Mouse (Mus musculus): ENCODE results near the gene Cldn6. TPM values are rescaled to one million over a fixed set of nuclear protein-coding genes. Genes with fewer than 3 reads are reported as not detected.

The Cldn6 gene
- polyA plus RNA-seq, 1 experiment from 2014 or later = 2.3 TPM

DNA sequence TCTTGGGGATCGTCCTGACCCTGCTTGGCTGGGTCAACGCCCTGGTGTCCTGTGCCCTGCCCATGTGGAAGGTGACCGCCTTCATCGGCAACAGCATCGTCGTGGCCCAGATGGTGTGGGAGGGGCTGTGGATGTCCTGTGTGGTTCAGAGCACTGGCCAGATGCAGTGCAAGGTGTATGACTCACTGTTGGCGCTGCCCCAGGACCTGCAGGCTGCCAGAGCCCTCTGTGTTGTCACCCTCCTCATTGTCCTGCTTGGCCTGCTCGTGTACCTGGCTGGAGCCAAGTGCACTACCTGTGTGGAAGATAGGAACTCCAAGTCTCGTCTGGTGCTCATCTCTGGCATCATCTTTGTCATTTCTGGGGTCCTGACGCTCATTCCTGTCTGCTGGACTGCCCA, 2.0 kb downstream of the Cldn6 start:
- Histone ChIP-seq H3K9ac (ENCODE audit: low read length) (no peak overlapping the region), H3K9me3 (ENCODE audit: control insufficient read depth, low read length) (no peaks in the 10 kb centered on the region), H3K36me3 (ENCODE audit: control insufficient read depth, insufficient read depth, low read length) (no peaks in the 10 kb centered on the region), H3K4me2 (no peak overlapping the region), H3K4me3 (ENCODE audit: low read depth, low read length) (no peak overlapping the region), H3K4me1 (ENCODE audit: control insufficient read depth, insufficient read depth, low read length) (peaks cover 23% of the 10 kb centered on the region), H3K27me3 (ENCODE audit: control insufficient read depth, insufficient read depth, low read length) (peaks cover 62% of the 10 kb centered on the region), H3K27ac (ENCODE audit: low read depth, low read length) (no peak overlapping the region)
- WGBS = 85% methylated on average over 10 of the region's 10 CpGs
- DNase-seq (ENCODE audit: low spot score, missing footprints) (no peak), ATAC-seq (ENCODE audit: low FRiP score) (no peak)

- DNase-seq (ENCODE audit: low spot score, missing footprints) (no peak), ATAC-seq (ENCODE audit: low FRiP score) (no peak)
- Histone ChIP-seq H3K27ac (ENCODE audit: low read depth, low read length) (no peak overlapping the region), H3K4me2 (no peak overlapping the region), H3K9me3 (ENCODE audit: control insufficient read depth, low read length) (no peaks in the 10 kb centered on the region), H3K36me3 (ENCODE audit: control insufficient read depth, insufficient read depth, low read length) (no peaks in the 10 kb centered on the region), H3K27me3 (ENCODE audit: control insufficient read depth, insufficient read depth, low read length) (peaks cover 55% of the 10 kb centered on the region), H3K4me1 (ENCODE audit: control insufficient read depth, insufficient read depth, low read length) (peaks cover 16% of the 10 kb centered on the region), H3K4me3 (ENCODE audit: low read depth, low read length) (no peak overlapping the region), H3K9ac (ENCODE audit: low read length) (no peak overlapping the region)
- WGBS = 67% methylated on average over 4 of the region's 4 CpGs
Observed at GRCm38 (mm10) chr17:23682092-23682491, 3.0 kb downstream of the Cldn6 start.

DNA sequence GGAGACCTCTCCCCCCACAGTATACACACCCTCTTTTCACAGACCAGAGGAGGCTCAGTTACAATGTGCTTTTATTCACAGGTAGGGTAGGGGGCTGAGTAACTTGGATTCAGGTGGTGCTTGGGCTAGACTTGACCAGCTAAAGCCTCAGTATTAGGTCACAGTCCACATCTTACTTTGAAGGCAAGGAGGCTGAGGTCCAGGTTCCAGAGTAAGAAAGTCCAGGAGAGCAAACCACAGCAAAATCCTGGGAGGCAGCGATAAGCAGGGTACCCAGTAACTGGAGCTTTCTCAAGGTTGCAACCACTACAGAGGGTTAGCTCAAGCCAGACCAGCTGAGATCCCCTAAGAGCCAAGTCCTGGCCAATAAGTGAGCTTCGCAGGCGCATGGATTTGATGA, 3.5 kb downstream of the Cldn6 start:
- Histone ChIP-seq H3K27me3 (ENCODE audit: control insufficient read depth, insufficient read depth, low read length) (peaks cover 55% of the 10 kb centered on the region), H3K36me3 (ENCODE audit: control insufficient read depth, insufficient read depth, low read length) (no peaks in the 10 kb centered on the region), H3K27ac (ENCODE audit: low read depth, low read length) (no peak overlapping the region), H3K4me2 (no peak overlapping the region), H3K9me3 (ENCODE audit: control insufficient read depth, low read length) (no peaks in the 10 kb centered on the region), H3K4me3 (ENCODE audit: low read depth, low read length) (no peak overlapping the region), H3K9ac (ENCODE audit: low read length) (no peak overlapping the region), H3K4me1 (ENCODE audit: control insufficient read depth, insufficient read depth, low read length) (peaks cover 13% of the 10 kb centered on the region)
- peak; percentile 77 for DNase-seq (ENCODE audit: low spot score, missing footprints)
- no peak for ATAC-seq (ENCODE audit: low FRiP score)
- 77% methylated on average over 3 of the region's 3 CpGs for WGBS

DNA sequence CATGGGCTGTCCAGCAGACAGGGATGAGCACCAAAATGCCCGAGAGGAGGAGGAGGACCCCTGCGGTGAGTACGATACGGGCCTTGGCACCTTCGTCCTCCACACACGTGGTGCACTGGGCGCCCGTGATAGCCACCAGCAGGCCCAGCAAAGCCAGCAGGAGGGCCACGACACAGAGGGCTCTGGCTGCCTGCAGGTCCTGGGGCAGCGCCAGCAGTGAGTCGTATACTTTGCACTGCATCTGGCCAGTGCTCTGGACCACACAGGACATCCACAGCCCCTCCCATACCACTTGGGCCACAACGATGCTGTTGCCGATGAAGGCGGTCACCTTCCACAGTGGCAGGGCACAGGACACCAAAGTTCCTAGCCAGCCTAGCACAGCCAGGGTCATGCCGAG, 4.2 kb downstream of the Cldn6 start:
- 26% methylated on average over 15 of the region's 15 CpGs for WGBS
- ATAC-seq (ENCODE audit: low FRiP score) = no peak
- H3K9ac ChIP-seq (ENCODE audit: low read length) = no peak overlapping the region
- no peak overlapping the region for H3K4me3 ChIP-seq (ENCODE audit: low read depth, low read length)
- H3K36me3 ChIP-seq (ENCODE audit: control insufficient read depth, insufficient read depth, low read length) = no peaks in the 10 kb centered on the region
- H3K9me3 ChIP-seq (ENCODE audit: control insufficient read depth, low read length) = no peaks in the 10 kb centered on the region
- DNase-seq (ENCODE audit: low spot score, missing footprints) = peak; percentile 85
- H3K4me2 ChIP-seq = no peak overlapping the region
- H3K4me1 ChIP-seq (ENCODE audit: control insufficient read depth, insufficient read depth, low read length) = peaks cover 13% of the 10 kb centered on the region; the same call in 1 of the 2 replicates
- H3K27me3 ChIP-seq (ENCODE audit: control insufficient read depth, insufficient read depth, low read length) = peaks cover 55% of the 10 kb centered on the region
- H3K27ac ChIP-seq (ENCODE audit: low read depth, low read length) = no peak overlapping the region

GRCm38 (mm10) chr17:23683856-23684672, 5.0 kb downstream of the Cldn6 start, which contains the start of gene Cldn9:
TSS of gene Cldn9 (minus strand) at chr17:23684026.
- H3K27ac ChIP-seq (ENCODE audit: low read depth, low read length) = no peak within 1 kb of the TSS
- ATAC-seq (ENCODE audit: low FRiP score) = peak; percentile 70
- 13% methylated on average over 15 of the region's 15 CpGs for WGBS
- peaks cover 46% of the 10 kb centered on the region for H3K27me3 ChIP-seq (ENCODE audit: control insufficient read depth, insufficient read depth, low read length)
- no peak within 1 kb of the TSS for H3K4me2 ChIP-seq
- H3K36me3 ChIP-seq (ENCODE audit: control insufficient read depth, insufficient read depth, low read length) = no peaks in the 10 kb centered on the region
- no peak within 1 kb of the TSS for H3K9ac ChIP-seq (ENCODE audit: low read length)
- H3K9me3 ChIP-seq (ENCODE audit: control insufficient read depth, low read length) = no peaks in the 10 kb centered on the region
- peak; percentile 78 for DNase-seq (ENCODE audit: low spot score, missing footprints)
- no peak within 1 kb of the TSS for H3K4me3 ChIP-seq (ENCODE audit: low read depth, low read length)
- H3K4me1 ChIP-seq (ENCODE audit: control insufficient read depth, insufficient read depth, low read length) = peaks cover 13% of the 10 kb centered on the region; the same call in 1 of the 2 replicates

DNA sequence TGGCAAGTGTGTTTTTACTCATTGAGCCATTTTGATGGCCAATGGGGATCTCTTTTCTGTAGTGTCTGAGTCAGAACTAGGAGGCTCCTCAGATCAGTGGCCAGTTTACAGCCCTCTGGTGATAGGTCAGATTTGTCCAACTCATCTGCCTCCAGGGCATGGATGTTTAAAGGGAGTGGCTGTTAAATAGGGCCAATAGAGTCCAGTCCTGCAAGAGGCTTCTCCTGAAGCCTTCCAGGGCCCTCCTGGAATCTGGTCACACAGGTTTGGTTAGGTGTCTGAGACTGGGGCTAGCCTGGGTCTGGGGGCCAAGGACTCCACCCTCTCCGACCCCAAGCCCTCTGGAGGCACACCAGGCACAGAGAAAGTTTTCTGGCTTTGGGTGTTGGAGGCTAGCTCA, 15.4 kb downstream of the Cldn6 start:
- Histone ChIP-seq H3K4me3 (ENCODE audit: low read depth, low read length) (no peak overlapping the region), H3K9ac (ENCODE audit: low read length) (no peak overlapping the region), H3K27ac (ENCODE audit: low read depth, low read length) (no peak overlapping the region), H3K4me2 (no peak overlapping the region), H3K27me3 (ENCODE audit: control insufficient read depth, insufficient read depth, low read length) (peaks cover 15% of the 10 kb centered on the region), H3K36me3 (ENCODE audit: control insufficient read depth, insufficient read depth, low read length) (no peaks in the 10 kb centered on the region), H3K4me1 (ENCODE audit: control insufficient read depth, insufficient read depth, low read length) (no peaks in the 10 kb centered on the region; the same call in 1 of the 2 replicates), H3K9me3 (ENCODE audit: control insufficient read depth, low read length) (no peaks in the 10 kb centered on the region)
- DNase-seq (ENCODE audit: low spot score, missing footprints) (no peak), ATAC-seq (ENCODE audit: low FRiP score) (no peak)
- WGBS = 74% methylated on average over 1 of the region's 1 CpGs

- DNase-seq (ENCODE audit: low spot score, missing footprints) (no peak), ATAC-seq (ENCODE audit: low FRiP score) (no peak)
- no peaks in the 10 kb centered on the region; the same call in 1 of the 2 replicates for H3K4me1 ChIP-seq (ENCODE audit: control insufficient read depth, insufficient read depth, low read length)
- peaks cover 22% of the 10 kb centered on the region for H3K27me3 ChIP-seq (ENCODE audit: control insufficient read depth, insufficient read depth, low read length)
- H3K9ac ChIP-seq (ENCODE audit: low read length) = no peak overlapping the region
- H3K9me3 ChIP-seq (ENCODE audit: control insufficient read depth, low read length) = no peaks in the 10 kb centered on the region
- no peak overlapping the region for H3K4me2 ChIP-seq
- WGBS = 15% methylated on average over 3 of the region's 3 CpGs
- H3K4me3 ChIP-seq (ENCODE audit: low read depth, low read length) = no peak overlapping the region
- no peaks in the 10 kb centered on the region for H3K36me3 ChIP-seq (ENCODE audit: control insufficient read depth, insufficient read depth, low read length)
- no peak overlapping the region for H3K27ac ChIP-seq (ENCODE audit: low read depth, low read length)
Observed at GRCm38 (mm10) chr17:23695801-23696200, 16.8 kb downstream of the Cldn6 start.

- ATAC-seq (ENCODE audit: low FRiP score) (peak; percentile 79), DNase-seq (ENCODE audit: low spot score, missing footprints) (peak; percentile 92)
- H3K36me3 ChIP-seq (ENCODE audit: control insufficient read depth, insufficient read depth, low read length) = no peaks in the 10 kb centered on the region
- H3K27ac ChIP-seq (ENCODE audit: low read depth, low read length) = no peak overlapping the region
- peak overlapping the region; percentile 67 for H3K4me3 ChIP-seq (ENCODE audit: low read depth, low read length)
- WGBS = under 1% methylated on average over 77 of the region's 101 CpGs
- no peaks in the 10 kb centered on the region; the same call in 1 of the 2 replicates for H3K4me1 ChIP-seq (ENCODE audit: control insufficient read depth, insufficient read depth, low read length)
- peaks cover 22% of the 10 kb centered on the region for H3K27me3 ChIP-seq (ENCODE audit: control insufficient read depth, insufficient read depth, low read length)
- H3K9ac ChIP-seq (ENCODE audit: low read length) = peak overlapping the region; percentile 54
- H3K4me2 ChIP-seq = peak overlapping the region; percentile 99
- no peaks in the 10 kb centered on the region for H3K9me3 ChIP-seq (ENCODE audit: control insufficient read depth, low read length)
Observed at GRCm38 (mm10) chr17:23699131-23700077, 20.4 kb downstream of the Cldn6 start.
